ENCODE assay signal across 8 mouse cellular contexts in the genomic region with DNA sequence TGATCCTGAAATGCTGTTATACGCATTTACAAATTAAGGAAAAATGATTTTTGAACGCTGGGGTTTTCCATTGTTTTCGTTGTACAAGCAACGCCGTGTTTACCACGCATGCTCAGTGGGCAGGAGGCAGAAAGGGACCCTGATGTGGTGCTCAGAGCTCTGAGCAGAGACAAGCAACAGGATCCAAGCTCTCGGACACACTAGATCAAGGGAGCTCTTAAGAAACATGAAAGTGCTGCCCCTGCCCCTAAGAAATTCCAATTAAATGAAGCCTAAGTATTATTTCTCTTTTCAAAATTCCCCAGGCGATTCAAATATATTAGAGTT. TPM values are rescaled to one million over a fixed set of nuclear protein-coding genes. Genes with fewer than 3 reads are reported as not detected.
DNase-seq lines count a peak whose midpoint lies in the region; ATAC-seq and TF ChIP-seq lines count a peak whose summit lies in the region.

No protein-coding gene starts in this region.

- no peak for DNase-seq in heart, postnatal 0 days (ENCODE audit: low spot score)
- no peak for DNase-seq in heart, postnatal 25 days (ENCODE audit: low spot score)
- DNase-seq in hindbrain, embryonic 14.5 days (ENCODE audit: low spot score), result no peak
- no peak for DNase-seq in spleen, adult 18-20 months
- no peak for DNase-seq in embryo, embryonic 11 days
- no peak for DNase-seq in gastrocnemius, postnatal 25 days

- no peaks in the 10 kb centered on the region for H3K36me3 ChIP-seq in heart, postnatal 0 days (replicated peaks; ENCODE audit: control insufficient read depth, insufficient read depth, low read length)
- no peaks in the 10 kb centered on the region for H3K36me3 ChIP-seq in hindbrain, embryonic 14.5 days (replicated peaks; ENCODE audit: control insufficient read depth, insufficient read depth)
- H3K36me3 ChIP-seq in midbrain, embryonic 13.5 days, result no peaks in the 10 kb centered on the region

- TF ChIP-seq EP300 in heart, postnatal 0 days (IDR thresholded peaks at IDR 0.05; ENCODE audit: low read depth), result no peak

- no peak for TF ChIP-seq POLR2A in cortical plate, adult 2 months (IDR thresholded peaks at IDR 0.05; ENCODE audit: extremely low read depth, insufficient read depth, low read length)

- H3K27ac ChIP-seq in heart, postnatal 0 days (ENCODE audit: low read depth), result no peak overlapping the region
- no peak overlapping the region for H3K27ac ChIP-seq in cortical plate, adult 2 months (ENCODE audit: insufficient read depth, low read length)
- H3K27ac ChIP-seq in hindbrain, embryonic 14.5 days, result no peak overlapping the region
- H3K27ac ChIP-seq in midbrain, embryonic 13.5 days, result no peak overlapping the region

- peak overlapping the region; percentile 42 for H3K4me3 ChIP-seq in heart, postnatal 0 days (ENCODE audit: low read depth, low read length)
- H3K4me3 ChIP-seq in cortical plate, adult 2 months (ENCODE audit: insufficient read depth, low read length), result peak overlapping the region; percentile 21
- peak overlapping the region; percentile 23 for H3K4me3 ChIP-seq in hindbrain, embryonic 14.5 days (replicated peaks; ENCODE audit: low read length)
- H3K4me3 ChIP-seq in midbrain, embryonic 13.5 days (replicated peaks), result peak overlapping the region; percentile 24

- TF ChIP-seq CTCF in heart, postnatal 0 days (IDR thresholded peaks at IDR 0.05; ENCODE audit: low read depth), result no peak
- no peak for TF ChIP-seq CTCF in cortical plate, adult 2 months (IDR thresholded peaks at IDR 0.05; ENCODE audit: extremely low read depth, insufficient read depth, low read length)

- no peaks in the 10 kb centered on the region for H3K4me1 ChIP-seq in heart, postnatal 0 days (ENCODE audit: control insufficient read depth, insufficient read depth)
- no peaks in the 10 kb centered on the region for H3K4me1 ChIP-seq in cortical plate, adult 2 months (ENCODE audit: control insufficient read depth, insufficient read depth, low read length)
- H3K4me1 ChIP-seq in hindbrain, embryonic 14.5 days (replicated peaks; ENCODE audit: control insufficient read depth, insufficient read depth, low read length), result no peaks in the 10 kb centered on the region
- peaks cover 12% of the 10 kb centered on the region for H3K4me1 ChIP-seq in midbrain, embryonic 13.5 days (replicated peaks)

- no peak for ATAC-seq in heart, postnatal 0 days (ENCODE audit: insufficient read depth, low read depth)
- ATAC-seq in hindbrain, embryonic 14.5 days (ENCODE audit: low FRiP score), result no peak
- no peak for ATAC-seq in midbrain, embryonic 13.5 days

- H3K9me3 ChIP-seq in heart, postnatal 0 days (replicated peaks; ENCODE audit: control insufficient read depth, low read length), result no peaks in the 10 kb centered on the region
- H3K9me3 ChIP-seq in hindbrain, embryonic 14.5 days (ENCODE audit: control insufficient read depth, low read length), result no peaks in the 10 kb centered on the region
- no peaks in the 10 kb centered on the region for H3K9me3 ChIP-seq in midbrain, embryonic 13.5 days

- intact Hi-C loops in heart, postnatal 25 days (cut with DNase I), result loop anchor here (1.0 to 2.0 kb wide), 2 partner anchors 28 to 197 kb away; partner anchors contain the start of gene Myb

- H3K4me2 ChIP-seq in heart, postnatal 0 days (ENCODE audit: low read depth, low read length), result peak overlapping the region; percentile 60
- H3K4me2 ChIP-seq in hindbrain, embryonic 14.5 days (replicated peaks), result peak overlapping the region; percentile 49
- H3K4me2 ChIP-seq in midbrain, embryonic 13.5 days (replicated peaks), result peak overlapping the region; percentile 46

- H3K27me3 ChIP-seq in heart, postnatal 0 days (ENCODE audit: control insufficient read depth, insufficient read depth, low read length), result no peaks in the 10 kb centered on the region
- no peaks in the 10 kb centered on the region for H3K27me3 ChIP-seq in hindbrain, embryonic 14.5 days (ENCODE audit: control insufficient read depth, insufficient read depth, low read length)
- H3K27me3 ChIP-seq in midbrain, embryonic 13.5 days, result peaks cover 6% of the 10 kb centered on the region; the same call in 1 of the 2 replicates

- no peak overlapping the region for H3K9ac ChIP-seq in heart, postnatal 0 days (replicated peaks; ENCODE audit: low read depth, low read length)
- H3K9ac ChIP-seq in hindbrain, embryonic 14.5 days, result peak overlapping the region; percentile 38
- H3K9ac ChIP-seq in midbrain, embryonic 13.5 days (replicated peaks), result no peak overlapping the region

- WGBS in heart, postnatal 0 days, result 16% methylated on average over 8 of the region's 8 CpGs
- WGBS in hindbrain, embryonic 14.5 days, result 24% methylated on average over 8 of the region's 8 CpGs
- WGBS in midbrain, embryonic 13.5 days, result 21% methylated on average over 8 of the region's 8 CpGs

RNA-seq across cellular contexts. Expression of gene Myb, which starts 28.5 kb away (rescaled TPM):
- total RNA-seq in heart, postnatal 0 days (2014; rRNA removed; ENCODE audit: low replicate concordance), result 0.15 and 2.0 TPM in 2 replicates
- 0.20 and 0.36 TPM in 2 replicates for polyA plus RNA-seq in heart, postnatal 0 days (2015; fragmentation: Nextera tagmentation; extraction: Ambion mirVana)
- total RNA-seq in heart, postnatal 25 days (2021), result under 1 TPM in 1 of 2 experiments, not detected in 1; 0.23 TPM
- 0.44 and 0.56 TPM in 2 replicates for polyA plus RNA-seq in cortical plate, adult 2 months (2012; rRNA removed)
- 2.2 and 2.3 TPM in 2 replicates for polyA plus RNA-seq in hindbrain, embryonic 14.5 days (2014; fragmentation: Nextera tagmentation; extraction: Ambion mirVana)
- 3.0 and 3.1 TPM in 2 replicates for polyA plus RNA-seq in midbrain, embryonic 13.5 days (2015; fragmentation: Nextera tagmentation; extraction: Ambion mirVana)
- under 1 TPM; 0.10 to 0.48 TPM for total RNA-seq in gastrocnemius, postnatal 25 days (2021)
